Comparison of ENCODE assay signal across 19 mouse cellular contexts in the genomic region with DNA sequence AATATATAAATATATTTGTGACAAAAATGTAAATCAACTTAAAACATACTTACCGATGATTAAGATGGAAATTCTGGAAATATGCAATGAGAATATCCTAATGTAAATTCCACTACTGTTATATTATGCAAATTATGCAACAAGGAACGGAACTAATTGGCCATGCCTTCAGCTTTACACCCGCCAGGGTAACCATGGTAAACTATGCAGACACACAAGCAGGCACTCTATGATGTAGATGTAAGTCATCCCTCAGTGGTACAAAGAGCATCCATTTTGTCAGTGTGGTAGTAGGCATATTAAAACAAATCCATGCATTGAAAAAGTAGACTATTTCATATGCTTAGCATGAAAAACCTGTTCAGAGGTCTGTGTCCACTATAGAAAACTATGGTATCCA.
"Had no signal": no experiment of that assay in that cellular context is flagged by ENCODE, and none has a peak within 500 bp of the region (broad histone marks: within the 10 kb centered on the region; RNA-seq: fewer than 3 reads in every experiment).

No protein-coding gene starts in this region.

- H3K27ac ChIP-seq: midbrain, embryonic 10.5 days; midbrain, embryonic 12.5 days; neural tube, embryonic 13.5 days; neural tube, embryonic 15.5 days had no signal

- ATAC-seq: midbrain, embryonic 16.5 days had no signal

- H3K4me2 ChIP-seq: lung, embryonic 14.5 days; midbrain, embryonic 12.5 days; neural tube, embryonic 13.5 days; neural tube, embryonic 15.5 days had no signal

- H3K4me3 ChIP-seq: midbrain, embryonic 10.5 days; midbrain, embryonic 12.5 days; myocyte; neural tube, embryonic 13.5 days; neural tube, embryonic 15.5 days had no signal

- H3K9me3 ChIP-seq: midbrain, embryonic 12.5 days; neural tube, embryonic 13.5 days; neural tube, embryonic 15.5 days had no signal

- H3K36me3 ChIP-seq: midbrain, embryonic 10.5 days; midbrain, embryonic 12.5 days; neural tube, embryonic 13.5 days; neural tube, embryonic 15.5 days had no signal

- H3K27me3 ChIP-seq: midbrain, embryonic 12.5 days; neural tube, embryonic 13.5 days; neural tube, embryonic 15.5 days had no signal

- H3K9ac ChIP-seq: lung, embryonic 14.5 days; midbrain, embryonic 12.5 days; neural tube, embryonic 13.5 days; neural tube, embryonic 15.5 days had no signal

- DNase-seq: lung, adult 18-20 months; lung, embryonic 14.5 days; lung, postnatal 10 days; lung, postnatal 4 days; midbrain, embryonic 14.5 days; retina, postnatal 1 day; right cerebral cortex, adult 18-20 months; right cerebral cortex, postnatal 25 days; right cerebral cortex, postnatal 4 days; spleen, adult 18-20 months; thymus, adult 18-20 months; thymus, postnatal 25 days; thymus, postnatal 4 days had no signal
